Mouse (Mus musculus) MN1 (cell line): ENCODE data around the gene Gm10447.

Source experiments
- DNase-seq: peaks from one replicate; pipeline ENCODE4 v3.0.0-alpha.2; 2016; ENCODE audit warnings: low spot score

The Gm10447 gene

DNA sequence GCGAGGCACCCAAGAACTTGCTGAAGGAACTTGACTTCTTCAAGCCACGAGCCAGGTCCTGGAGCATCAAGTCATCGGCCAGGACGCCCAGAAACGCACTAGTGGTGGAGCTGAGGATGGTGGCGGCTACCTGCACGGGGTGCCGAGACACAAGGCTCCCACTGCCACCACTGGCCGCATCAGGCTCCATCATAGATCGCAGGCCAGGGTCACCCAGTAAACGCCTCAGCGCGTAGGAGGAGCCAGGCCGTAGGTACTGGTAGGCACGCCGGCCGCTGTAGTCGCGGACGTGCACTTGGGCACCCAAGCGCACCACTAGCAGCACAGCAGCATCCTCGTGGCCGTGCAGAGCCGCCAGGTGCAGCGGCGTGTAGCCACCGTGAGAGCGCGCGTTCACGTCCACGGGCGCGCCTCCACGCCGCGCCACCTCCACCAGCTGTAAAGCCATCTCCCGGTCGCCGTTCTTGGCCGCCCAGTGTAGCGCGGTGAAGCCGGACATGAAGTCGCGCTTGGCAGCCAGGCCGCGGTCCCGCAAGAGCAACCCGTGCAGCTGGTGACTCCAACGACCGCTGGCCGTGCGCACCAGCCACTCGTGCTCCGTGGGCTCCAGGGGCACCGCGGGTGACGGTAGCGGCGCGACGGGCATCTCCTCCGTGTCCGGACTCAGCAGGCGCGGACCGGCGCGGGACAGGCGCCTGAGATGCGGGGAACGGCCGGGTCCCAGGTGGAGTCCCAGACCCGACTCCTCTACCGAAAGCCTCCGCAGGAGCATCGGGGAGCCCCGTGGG is 21.7 kb upstream of the Gm10447 start:
- DNase-seq, result no peak

- DNase-seq, result no peak
Measured at GRCm38 (mm10) chr11:53477833-53478232, 20.9 kb upstream of the Gm10447 start.

GRCm38 (mm10) chr11:53475620-53476019 is 18.7 kb upstream of the Gm10447 start:
- DNase-seq, result no peak

- DNase-seq, result no peak
Measured at GRCm38 (mm10) chr11:53472709-53473108, 15.8 kb upstream of the Gm10447 start.

GRCm38 (mm10) chr11:53469968-53470695 is 13.2 kb upstream of the Gm10447 start, which contains the start of gene Gm9837:
Gene Gm9837 (minus strand): TSS chr11:53470479.
- DNase-seq, result peak; percentile 97

DNA sequence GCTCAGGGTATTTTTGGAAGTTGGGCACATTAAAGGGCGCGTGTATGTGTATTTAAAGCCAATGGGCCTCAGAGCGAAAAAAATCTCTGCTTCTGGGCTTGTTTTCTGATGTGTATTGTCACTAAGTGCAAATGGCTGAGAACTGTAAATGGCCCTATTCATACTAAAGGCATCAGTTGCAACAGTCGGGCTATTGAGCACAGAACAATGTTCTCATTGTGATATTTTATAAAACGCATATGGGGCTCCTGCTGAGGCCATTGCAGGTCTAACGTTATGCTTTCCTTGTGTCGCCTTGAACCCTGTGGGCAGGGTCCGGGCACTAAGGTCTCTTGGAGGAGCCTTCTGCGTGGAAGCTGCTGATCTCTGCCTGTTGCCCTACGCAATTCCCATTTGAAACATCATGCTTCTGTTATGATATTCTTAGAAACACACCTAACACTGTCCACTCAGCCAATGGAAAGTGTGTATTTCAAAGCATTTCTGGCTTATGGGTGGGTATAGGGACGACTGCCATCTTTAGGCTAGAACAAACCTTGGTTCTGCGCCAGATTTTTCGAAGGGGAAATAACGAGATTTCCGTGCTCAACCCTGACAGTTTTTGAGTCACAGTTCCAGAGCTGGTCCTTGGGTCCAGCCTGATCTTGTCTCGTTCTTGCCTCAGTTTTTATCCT is 12.5 kb upstream of the Gm10447 start:
- DNase-seq, result peak; percentile 22

- no peak for DNase-seq
Measured at GRCm38 (mm10) chr11:53466231-53466971, 9.5 kb upstream of the Gm10447 start.

DNA sequence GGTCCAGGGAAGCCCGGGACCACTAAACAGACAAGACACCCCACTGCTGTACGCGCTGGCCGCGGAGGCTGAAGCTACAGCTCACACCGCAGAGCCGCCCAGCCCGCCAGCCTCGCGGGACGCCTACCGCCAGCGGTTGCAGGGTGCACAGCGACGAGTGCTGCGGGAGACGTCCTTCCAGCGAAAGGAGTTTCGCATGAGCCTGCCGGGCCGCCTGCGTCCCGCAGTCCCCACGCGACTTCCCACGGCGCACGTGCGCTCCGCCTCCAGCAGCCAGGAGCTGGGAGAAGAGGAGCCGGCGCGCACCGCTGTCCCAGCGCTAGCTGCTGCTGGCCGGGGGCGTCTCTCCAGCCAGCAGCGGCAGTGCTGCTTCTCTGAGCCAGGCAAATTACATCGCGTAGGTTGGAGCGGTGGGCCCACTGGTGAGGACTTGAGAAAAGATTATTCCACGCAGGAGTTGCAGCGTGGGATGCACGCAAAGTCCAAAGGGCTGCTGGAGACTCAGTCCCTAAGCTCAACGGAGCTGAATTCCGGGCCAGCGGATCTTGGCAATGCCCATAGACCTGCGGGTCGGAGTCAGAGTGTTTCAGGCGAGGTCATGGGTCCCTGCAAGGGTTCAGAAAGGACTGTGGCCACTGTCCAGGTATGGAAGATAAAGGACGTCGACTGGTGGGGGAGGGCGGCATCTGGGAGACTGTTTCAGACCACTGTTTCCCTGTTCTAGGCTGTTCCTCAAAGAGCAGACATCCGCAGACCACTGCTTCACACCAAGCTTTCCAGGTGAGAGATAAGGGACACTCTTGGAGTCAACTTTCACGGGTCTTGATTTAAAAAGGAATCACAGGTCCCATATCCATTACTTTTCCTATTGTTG is 6.9 kb upstream of the Gm10447 start:
- DNase-seq, result no peak

- peak; percentile 59 for DNase-seq
Measured at GRCm38 (mm10) chr11:53461727-53462126, 4.8 kb upstream of the Gm10447 start.

GRCm38 (mm10) chr11:53460192-53460591 is 3.3 kb upstream of the Gm10447 start:
- DNase-seq, result peak; percentile 50

GRCm38 (mm10) chr11:53458996-53459395 is 2.1 kb upstream of the Gm10447 start:
- no peak for DNase-seq

GRCm38 (mm10) chr11:53457372-53457954 is 553 bp upstream of the Gm10447 start:
- DNase-seq, result no peak

- DNase-seq, result no peak
Measured at GRCm38 (mm10) chr11:53453031-53453430, 3.9 kb downstream of the Gm10447 start.

DNA sequence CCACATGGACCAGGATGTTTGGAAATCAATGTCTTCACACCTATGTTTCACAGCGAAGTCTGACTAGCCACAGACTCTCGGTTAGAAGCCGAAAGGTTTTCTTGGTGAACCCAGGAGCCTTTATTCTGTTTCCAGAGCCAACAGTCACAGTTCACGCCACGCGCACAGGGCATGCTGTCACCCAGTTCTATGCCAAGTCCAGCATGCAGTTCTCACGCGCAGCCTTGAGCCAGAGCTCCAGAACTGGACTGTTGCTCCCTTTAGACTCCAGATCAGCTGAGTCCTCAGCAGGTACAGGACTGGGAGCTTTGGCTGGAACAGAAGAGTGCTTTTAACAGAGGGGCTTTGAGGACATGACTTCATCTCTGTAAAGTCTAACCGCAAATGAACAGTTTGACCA is 4.5 kb downstream of the Gm10447 start:
- DNase-seq, result no peak

- DNase-seq, result no peak
Measured at GRCm38 (mm10) chr11:53451361-53451760, 5.5 kb downstream of the Gm10447 start.

- no peak for DNase-seq
Measured at GRCm38 (mm10) chr11:53450070-53450705, 6.7 kb downstream of the Gm10447 start.

DNA sequence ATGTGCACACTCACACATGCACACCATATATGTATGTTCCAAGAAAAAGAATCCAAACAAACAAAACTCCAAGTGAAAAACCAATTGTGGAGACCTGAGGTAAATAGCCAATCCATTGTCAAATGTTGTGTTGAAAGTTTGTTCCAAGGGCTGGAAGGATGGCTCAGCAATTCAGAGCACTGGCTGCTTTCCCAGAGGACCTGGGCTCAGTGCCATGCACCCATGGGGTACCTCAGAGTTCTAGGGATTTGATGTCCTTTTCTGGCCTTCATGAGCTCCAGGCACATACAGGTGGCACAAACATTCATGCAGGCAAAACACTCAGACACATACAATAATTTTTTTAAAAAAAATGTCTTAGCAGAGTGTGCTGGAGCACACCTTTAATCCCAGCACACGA is 8.4 kb downstream of the Gm10447 start:
- no peak for DNase-seq

DNA sequence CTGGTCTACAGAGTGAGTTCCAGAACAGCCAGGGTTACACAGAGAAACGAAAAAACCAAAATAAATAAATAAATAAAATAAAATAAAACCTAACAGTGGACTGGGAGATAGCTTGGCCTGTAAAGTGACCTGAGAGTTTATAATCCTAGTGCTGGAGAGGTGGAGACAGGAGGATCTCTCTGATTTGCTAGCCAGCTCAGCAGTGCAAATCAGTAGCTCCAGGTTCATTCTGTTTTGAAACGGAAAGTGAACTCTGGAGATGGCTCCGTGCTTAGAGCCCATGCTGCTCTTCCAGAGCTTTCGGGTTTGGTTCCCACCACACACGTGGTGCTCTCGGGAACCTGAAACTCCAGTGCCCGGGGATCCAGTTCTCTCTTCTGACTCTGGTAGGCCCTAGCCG is 8.9 kb downstream of the Gm10447 start:
- no peak for DNase-seq

- DNase-seq, result no peak
Measured at GRCm38 (mm10) chr11:53446183-53446582, 10.7 kb downstream of the Gm10447 start.

- DNase-seq, result no peak
Measured at GRCm38 (mm10) chr11:53445562-53445961, 11.3 kb downstream of the Gm10447 start.
